Mouse (Mus musculus) adrenal gland, postnatal 14 days (tissue): ENCODE results near the gene Ralgds. TPM values are rescaled to one million over a fixed set of nuclear protein-coding genes. Genes with fewer than 3 reads are reported as not detected.
"Not testable (repeated sequence)": the region's sequence is repeated elsewhere in the genome, so short reads cannot be mapped to it uniquely, and the experiment has no call there.

Experiments used
- DNase-seq: peaks from one replicate; pipeline ENCODE4 v3.0.0; 2021; ENCODE audit warnings: mixed read lengths
- total RNA-seq: library from RNA; stranded (reverse); gene quantifications from 2 replicates; pipeline ENCODE4 v1.2.3, GENCODE M21; 2021

Gene Ralgds
- total RNA-seq, 1 experiment from 2014 or later: 27.0 TPM

DNA sequence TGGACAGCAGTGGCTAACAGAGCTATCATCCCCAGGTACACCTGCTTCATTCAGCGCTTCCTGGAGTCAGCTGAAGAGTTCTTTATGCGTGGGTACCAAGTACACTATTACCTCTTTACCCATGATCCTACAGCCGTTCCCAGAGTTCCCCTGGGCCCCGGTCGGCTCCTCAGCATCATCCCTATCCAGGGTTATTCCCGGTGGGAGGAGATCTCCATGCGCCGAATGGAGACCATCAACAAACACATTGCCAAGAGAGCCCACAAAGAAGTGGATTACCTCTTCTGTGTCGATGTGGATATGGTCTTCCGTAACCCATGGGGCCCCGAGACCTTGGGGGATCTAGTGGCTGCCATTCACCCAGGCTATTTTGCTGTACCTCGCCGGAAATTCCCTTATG lies 8.2 kb upstream of the Ralgds start:
- no peak for DNase-seq

DNA sequence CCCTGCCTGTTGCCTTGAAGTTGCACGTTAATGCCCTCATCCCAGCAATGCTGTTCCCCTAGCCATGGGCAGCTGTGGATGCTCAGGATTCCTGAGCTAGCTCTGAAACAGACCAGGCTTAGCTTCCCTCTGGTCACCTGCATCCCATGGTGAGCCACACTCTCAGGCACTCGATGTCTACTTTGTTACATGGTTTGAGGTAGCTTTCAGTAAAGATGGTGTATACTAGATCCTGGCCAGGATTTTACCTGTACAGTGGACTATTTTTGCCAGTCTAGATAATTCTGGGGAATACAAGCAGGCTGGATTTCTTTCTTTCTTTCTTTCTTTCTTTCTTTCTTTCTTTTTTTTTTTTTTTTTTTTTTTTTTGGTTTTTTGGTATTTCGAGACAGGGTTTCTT lies 7.1 kb upstream of the Ralgds start, which contains the start of gene Gm10134:
Gene Gm10134 (plus strand): TSS at position 301 of the 400 bp plus-strand sequence.
- DNase-seq: no peak

DNA sequence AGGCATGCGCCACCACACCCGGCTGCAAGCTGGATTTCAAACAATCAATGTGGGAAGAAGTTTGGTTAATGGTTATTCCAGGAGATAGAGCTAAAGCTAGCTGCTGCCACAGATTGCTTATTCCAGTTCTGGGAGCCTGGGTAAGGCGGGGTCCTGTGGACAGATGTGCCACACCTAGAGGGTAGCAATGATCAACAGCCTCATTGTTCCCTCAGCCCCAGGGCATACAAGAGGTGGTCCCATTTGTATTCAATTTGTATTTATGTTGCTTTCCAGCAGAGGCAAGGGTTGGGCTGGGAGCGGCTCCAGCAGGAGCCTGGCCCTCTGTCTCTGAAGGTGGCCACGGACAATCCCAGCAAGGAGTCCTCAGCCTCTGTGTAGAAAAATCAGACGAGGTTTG lies 6.6 kb upstream of the Ralgds start:
- DNase-seq: no peak

DNA sequence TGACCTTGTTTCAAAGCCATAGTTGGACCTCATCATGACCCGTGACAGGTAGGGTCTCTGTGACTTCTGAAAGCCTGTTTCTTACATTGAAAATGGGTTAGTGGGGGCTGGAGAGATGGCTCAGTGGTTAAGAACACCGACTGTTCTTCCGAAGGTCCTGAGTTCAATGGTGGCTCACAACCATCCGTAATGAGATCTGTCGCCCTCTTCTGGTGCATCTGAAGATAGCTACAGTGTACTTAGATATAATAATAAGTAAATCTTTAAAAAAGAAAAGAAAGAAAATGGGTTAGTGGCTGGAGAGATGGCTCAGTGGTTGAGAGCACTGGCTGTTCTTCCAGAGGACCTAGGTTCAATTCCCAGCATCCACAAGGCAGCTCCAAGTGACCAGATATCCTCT lies 1.3 kb upstream of the Ralgds start:
- DNase-seq: not testable (repeated sequence)

DNA sequence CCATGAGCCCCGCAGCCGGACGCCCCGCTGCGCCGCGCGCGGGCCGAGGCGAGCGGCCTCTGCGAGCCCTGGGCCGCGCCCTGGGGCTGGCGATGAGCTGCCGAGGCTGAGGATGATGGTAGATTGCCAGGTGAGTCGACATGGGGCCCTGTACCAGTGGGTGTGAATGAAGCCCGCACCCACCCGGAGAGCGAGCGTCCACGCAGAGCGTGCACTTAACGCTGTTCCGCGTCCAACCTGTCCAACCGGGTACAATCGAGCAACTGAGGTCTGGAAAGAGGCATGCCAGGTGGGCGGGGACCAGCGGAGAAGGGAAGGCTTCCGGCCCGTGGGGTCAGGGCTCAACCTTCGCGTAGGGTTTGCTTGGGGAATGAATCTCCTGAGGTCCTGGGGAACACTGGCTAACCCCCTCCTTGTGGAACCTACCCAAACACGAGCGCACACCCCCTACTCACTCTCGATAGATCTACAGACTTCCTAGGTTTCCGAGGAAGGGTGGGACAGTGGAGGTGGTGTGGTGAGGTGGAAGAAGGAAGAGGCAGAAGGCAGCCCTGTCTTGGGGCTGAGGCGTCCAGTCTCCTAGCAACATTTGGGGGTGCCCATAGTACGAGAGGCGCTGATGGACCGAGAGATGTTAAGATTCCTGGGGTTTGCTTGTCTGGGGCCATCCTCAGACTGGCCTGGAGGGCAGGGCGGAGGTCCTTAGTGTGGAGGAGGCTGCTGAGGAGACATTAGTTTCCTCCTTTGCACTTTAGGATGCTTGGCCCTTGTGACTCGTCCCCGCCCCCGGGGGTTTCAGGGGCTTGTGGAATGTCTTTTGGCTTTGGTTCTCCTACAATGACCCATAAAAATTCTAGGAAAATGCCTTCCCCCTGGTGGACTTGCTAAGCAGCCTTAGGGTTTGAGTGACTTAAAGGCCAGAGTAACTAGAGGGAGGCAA lies 776 bp downstream of the Ralgds start:
- DNase-seq: peak; percentile 52

DNA sequence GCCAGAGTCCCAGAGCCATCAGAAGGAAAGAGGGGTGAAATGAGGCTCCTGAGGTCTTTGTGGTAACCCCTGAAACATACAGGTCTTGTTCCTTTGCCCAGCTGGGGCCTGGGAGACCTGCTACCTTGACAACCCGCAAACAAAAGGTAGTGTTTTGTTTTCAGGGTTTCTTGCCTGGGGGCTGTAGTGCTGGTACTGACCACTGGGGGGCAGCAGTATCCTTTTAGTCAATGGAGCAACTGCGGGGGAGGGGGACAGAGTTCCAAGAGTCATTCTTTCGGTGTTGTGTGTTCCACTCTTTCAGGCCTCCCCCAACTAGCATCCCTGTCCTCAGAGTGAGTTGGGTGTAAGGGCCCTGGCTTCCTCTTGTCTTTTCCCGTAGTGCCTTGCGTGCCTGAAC lies 1.6 kb downstream of the Ralgds start:
- peak; percentile 92 for DNase-seq

DNA sequence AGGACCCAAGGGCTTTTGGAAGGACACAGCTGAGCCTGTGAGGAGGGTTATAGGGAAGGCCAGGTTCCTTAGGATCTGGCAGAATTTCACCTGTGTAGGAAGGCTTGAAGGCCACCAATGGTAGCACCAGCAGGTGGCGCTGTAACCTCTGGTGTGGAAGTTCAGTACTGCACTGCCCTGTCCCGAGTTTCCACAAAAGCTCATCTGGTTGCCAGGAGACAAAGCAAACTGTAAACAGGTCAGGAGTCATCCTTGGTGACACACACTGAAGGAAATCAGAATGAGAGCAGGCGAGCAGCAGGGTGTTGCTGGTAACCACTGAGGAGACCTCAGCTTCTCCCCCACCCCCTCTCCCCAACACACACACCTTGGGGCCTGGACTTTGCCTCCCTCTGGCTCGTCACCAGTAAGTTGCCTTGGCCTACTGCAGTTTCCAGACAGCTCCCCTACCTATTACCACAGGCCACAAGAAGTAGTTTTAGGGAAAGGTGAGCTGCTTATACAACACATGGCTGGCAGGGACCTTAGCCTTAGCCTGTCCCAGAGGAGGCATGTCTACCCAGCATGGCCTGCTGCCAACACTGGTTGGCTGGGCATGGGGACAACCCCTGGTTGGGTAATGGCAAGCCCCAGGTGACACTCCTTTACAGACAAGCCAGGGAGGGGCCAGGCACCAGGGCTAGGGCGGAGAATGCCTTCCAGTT lies 4.4 kb downstream of the Ralgds start:
- peak; percentile 93 for DNase-seq

DNA sequence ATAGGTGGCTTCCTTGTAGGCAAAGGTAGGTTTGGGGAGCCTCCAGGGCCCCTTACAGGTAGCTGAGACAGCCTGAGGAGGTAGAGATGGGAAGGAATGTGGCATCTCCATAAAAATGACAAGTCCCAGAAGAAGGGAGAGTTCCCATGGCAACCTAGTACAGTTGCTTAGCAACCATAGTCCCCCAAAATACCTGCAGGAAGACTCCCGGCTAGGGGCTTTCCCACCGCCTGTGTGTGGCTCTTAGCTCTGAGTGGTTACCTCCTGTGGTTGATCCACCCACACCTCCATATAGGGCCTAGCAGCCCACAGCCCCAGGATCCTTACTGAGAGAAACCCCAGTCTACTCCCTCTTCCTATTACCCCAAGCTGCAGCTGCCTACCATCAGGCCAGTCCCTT lies 5.3 kb downstream of the Ralgds start:
- DNase-seq: no peak

DNA sequence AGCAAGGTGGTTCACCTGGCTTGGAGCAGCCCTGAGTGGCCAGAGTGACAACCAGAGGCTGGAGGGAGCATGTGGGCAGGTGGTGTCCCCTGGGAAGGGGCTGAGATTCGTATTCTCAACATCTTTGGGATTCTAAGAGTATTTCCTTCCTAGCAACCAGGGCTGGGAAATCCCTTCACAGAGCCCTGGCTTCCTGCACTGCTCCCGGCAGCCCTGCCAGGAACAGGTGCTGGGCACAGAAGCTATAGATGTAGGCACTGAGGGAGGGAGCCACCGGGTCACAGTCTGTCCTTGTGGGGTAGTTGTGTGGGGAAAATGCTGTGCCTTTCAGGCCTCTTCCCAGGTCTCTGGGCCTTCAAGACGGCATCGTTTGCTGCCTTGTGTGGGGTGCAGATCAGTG lies 7.7 kb downstream of the Ralgds start:
- DNase-seq: no peak

DNA sequence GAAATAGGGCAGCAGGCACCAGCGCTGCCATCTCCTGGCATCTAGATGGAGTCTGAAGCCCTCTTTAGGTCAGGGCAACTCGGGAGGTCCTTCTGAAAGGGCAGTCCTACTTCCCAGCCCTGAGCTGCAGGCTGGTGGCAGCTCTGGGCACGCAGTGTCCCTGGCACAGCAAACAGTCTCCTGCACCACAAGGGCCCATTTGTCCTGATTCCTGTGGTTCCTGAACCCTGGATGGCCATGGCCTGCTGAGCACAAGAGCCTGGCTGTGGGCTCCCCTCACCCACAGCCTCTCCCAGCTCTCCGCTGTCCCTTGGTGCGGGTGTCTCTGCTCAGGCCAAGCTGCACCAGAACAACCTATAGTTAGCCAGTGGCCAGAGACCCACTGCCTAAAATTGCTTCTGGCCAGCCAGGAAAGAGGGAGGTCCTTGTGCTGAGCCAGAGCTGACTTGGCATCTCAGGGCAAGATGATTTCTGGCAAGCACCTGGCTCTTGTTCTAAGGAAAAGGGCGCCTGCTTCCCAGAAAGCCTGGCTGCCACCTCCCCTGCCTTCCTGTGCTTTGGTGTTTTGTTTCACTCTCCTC lies 8.7 kb downstream of the Ralgds start:
- no peak for DNase-seq

DNA sequence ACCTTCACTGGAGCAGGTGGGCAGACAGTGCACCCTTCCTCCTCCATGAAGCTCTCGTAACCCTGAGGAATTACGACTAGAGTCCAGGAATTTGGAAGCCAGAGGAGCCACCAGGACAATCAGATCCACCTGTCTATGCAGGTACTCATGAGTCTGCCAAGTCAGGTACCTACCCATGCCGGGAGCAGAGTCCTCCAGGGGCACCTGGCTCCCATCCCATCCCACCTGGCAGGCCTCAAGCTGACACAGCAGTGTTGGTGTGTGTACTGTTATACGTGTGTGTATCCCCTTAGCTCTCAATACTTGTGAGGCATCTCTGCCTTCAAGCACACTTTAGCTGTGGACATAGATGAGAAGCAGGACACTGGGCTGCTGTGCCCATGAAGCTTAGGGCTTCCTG lies 9.2 kb downstream of the Ralgds start:
- DNase-seq: no peak

DNA sequence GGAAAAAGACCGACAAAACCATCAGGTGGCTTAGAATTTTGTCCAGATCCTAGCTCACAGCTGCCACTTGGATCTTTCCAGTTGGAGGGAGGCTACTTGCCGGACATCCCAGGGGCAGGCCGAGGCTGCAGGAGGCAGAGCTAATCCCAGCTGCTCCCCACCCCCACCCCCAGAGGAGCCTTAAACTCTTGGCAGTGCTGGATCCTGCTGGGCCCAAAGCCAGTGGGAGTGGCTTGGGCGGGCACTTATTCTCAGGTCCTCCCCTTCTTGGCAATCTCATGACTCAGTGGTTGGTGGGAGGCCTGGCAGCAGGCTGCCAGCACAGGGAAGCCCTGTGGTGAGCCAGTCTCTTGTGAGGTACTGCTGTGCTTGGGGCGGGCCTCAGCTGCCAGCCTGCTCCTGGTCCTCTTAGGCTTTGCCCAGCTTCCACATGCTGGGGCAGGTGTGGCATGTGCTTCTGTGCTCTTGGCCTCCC lies 10.8 kb downstream of the Ralgds start:
- DNase-seq: peak; percentile 94

DNA sequence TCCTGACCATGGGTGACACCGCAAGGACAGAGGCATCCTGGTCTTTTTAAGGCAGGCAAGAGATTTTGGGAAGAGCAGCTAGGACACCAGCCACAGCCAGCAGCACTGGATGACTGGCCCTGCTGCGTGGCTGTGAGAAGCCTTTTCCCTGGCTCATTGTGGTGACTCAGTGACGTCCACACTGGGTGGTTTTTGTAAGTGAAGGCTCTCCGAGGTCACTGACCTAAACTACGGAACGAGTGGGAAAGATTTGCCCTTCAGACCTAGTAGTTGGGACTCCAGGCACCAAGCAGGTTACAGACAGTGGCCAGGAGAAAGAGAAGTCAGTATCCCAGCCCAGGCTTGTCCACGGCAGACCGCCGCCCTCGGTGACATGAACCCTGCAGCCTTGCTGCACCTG lies 11.5 kb downstream of the Ralgds start:
- DNase-seq: peak; percentile 67

DNA sequence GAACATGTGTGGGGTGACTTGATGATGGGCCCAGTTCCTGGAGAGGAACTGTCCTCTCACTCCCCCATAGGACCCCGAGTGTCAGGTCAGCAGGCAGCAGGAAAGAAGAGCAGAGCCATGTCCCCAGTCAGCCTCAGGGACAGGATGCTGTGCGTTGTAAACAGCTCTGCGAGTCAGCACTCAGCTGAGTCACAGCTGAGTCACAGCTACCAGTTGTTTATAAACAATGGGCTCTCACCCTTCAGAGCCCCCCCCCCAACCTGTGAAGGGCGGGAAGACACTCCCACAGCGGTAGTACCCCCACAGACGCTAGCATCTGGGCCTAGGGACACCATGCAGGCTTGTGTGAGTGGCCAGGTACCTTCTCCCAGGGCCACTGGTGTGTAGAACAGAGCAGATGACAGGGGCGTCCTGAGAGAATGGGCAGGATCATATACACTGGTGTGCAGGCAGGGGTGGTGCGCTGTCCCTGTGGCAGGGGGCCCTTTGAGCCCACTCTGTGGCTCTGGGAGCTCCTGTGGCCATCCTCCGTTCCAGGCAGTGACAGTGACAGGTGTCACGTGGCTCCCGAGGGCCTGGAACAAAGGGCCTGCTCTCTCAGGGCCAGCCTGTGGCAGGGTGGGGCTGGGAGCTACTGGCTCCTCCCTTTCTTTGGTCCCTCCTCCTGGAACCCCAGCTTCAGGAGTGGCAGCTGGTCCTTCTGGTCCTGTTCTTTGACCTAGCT lies 12.5 kb downstream of the Ralgds start:
- DNase-seq: peak; percentile 88

DNA sequence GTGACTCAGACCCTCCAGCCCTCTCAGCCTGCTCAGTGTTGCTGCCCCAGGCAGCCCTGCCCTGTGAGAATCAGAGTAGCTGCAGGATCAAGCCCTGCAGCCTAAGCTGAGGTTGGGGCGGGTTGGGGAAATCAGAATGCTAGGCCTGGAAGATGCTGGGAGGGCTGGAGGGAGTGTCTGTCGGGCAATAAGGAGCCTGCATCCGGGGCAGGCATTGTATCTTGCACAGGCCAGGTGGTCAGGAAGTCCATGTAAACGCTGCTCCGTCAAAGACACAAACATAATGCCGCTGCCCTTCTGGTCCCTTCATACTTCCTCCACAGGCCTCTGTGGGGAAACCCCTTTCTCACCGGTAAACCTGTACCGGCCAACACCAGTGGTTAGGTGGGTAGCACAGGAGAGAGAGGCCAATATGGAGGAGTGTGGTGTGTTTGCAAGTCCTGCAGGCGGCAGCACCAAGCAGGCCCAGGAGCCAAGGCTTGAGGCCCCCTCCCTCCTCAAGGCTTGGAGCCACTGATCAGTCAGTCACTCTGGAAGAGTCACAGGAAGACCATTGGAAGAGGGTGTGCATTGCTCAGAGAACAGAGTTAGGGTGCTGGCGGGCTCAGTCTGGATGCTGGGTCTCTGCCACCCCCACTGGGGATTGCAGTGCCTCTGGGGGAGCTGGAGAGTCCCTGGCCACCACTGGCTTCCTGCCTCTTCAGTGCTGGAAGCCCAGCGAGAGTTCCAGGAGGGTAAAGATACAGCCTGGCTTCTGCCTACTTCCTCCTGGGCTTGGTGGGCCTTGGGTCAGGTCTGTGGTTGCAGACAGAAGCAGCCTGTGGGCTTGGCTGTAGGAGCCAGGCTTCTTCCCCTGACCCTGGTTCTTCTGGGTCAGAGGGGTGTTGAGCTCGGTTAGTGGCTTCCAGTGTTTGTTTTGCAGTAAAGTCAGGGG lies 13.3 kb downstream of the Ralgds start:
- no peak for DNase-seq

DNA sequence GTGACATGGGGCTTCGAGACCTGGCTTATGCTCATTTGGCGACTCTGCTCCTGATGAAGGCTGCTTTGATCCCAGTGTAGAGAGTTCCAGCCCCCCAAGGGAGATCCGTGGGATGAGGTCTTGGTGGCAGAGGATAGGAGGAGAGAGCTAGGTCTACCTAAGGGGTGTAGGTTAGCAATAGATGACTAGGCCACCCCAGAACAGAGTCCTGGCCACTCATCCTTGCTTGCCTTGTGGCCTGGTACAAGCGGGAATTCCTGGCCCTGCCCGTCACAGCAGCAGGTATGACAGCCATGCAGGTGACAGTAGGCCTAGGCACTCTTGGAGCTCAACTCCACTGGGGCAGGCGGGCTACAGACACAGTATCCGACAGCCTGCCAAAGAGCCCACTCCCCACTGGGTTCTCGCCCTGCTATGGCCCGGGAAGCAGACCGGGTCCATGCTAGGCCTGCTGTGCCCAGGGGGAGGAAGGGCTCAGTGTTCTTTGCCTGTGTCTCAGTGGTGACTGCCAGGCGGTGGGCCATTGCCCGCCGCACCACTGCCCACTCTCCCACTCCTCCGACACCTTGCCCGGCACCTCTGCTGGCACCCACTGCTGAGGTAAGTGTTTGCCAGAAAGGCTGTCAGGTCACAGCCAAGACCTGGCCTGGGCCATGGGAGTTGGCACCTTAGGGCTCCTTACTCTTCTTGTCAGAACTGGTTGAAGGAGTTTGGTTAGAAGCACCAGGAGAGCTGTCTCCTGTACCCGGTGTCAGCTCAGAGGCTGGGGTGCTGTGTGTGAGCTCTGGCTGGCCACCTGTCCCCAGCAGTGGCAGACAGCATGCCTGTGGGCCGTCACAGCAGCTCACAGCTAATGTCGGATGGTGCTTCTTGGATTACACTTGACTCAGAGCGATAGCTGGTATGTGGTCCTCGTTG lies 14.8 kb downstream of the Ralgds start:
- DNase-seq: no peak

DNA sequence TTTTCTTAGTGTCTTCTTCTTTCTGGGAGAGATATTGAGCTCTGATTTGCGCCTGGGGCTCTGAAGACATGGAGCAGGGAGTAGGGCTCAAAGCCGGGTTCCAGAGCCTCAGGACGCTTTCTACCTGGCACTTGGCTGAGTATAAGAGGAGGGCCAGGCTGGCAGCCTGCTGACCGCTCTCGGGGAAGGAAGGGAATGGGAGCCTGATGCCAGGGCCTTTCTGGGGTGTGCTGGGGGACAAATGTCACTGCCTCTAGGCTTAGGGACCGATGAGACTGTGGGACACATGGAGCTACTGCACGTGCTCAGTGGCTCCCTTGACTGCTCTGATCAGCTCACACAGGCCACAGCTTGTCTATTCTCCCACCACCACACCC lies 15.4 kb downstream of the Ralgds start:
- DNase-seq: no peak

DNA sequence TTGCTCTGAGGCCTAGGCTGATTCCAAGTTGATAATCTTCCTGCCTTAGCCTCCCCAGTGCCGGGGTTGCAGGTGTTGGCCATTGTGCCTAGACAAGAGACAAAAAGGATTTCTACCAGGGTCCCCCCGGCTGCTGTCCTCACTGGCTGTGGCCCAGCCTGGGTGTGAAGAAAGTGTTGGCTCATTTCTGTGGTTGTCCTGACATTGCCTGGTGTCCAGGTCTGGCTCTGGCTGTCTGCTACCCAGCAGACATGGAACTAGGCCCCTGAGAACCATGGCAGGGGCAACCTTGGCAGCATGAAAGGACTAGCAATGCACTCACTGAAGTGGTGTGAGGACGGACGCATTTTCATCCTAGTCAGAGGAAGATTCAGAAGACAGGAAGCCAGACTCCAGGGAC lies 16.9 kb downstream of the Ralgds start:
- DNase-seq: no peak

DNA sequence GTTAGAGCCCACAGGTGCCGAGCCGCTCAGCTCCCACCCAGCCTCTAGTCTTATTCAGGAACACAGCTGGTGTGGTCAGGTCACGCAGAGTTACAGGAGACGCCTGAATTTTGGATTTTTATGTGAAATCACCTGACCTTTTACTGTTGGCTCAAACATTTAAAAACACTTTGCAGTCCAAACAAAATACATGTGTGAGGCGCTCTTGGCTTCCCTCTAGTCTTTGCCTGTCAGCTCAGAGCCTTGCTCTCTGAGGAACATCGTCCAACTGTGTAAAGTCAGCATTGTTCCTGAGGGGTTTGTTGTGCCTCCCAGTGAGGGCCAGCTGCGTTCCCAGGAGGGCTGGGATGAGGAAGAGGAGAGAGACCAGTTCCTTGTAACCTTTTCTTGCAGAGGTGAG lies 17.4 kb downstream of the Ralgds start:
- no peak for DNase-seq
